Mouse (Mus musculus): ENCODE data around the gene Luc7l2.

- TF ChIP-seq GATA1 (IDR thresholded peaks at IDR 0.05; ENCODE audit: borderline replicate concordance, low read length) (no peak), FLI1 (IDR thresholded peaks at IDR 0.05; ENCODE audit: low read length) (no peak)
Observed at GRCm38 (mm10) chr6:38512830-38513229, 38.3 kb upstream of the Luc7l2 start.

All from megakaryocyte, embryonic 14.5 days (primary cell).